Mouse (Mus musculus) heart, embryonic 13.5 days (tissue): ENCODE measurements around the gene Tedc1. TPM values are rescaled to one million over a fixed set of nuclear protein-coding genes. Genes with fewer than 3 reads are reported as not detected.

Experiments used
- ATAC-seq: fragments of 200-750 bp; cut with Nextera tagmentation; 2 replicates; pipeline ENCODE4 v1.8.0; 2017; ENCODE audit warnings: moderate TSS enrichment; ENCODE audit not compliant: insufficient number of reproducible peaks, low FRiP score, low TSS enrichment; ENCODE audit errors: extremely low read depth
- H3K27ac ChIP-seq: fragments of 300-500 bp; sonication (generic); replicated peaks from 2 replicates; pipeline ENCODE4 v1.5.1; 2015; ENCODE audit warnings: moderate library complexity, mild to moderate bottlenecking, inconsistent platforms
- H3K27me3 ChIP-seq: fragments of 300-500 bp; sonication (generic); replicated peaks from 2 replicates; pipeline ENCODE4 v1.6.1; 2015; ENCODE audit warnings: mild to moderate bottlenecking, inconsistent platforms
- H3K36me3 ChIP-seq: fragments of 300-500 bp; sonication (generic); 2 replicates; pipeline ENCODE4 v1.6.1; 2015; ENCODE audit warnings: mild to moderate bottlenecking, inconsistent platforms
- H3K4me1 ChIP-seq: fragments of 300-500 bp; sonication (generic); 2 replicates; pipeline ENCODE4 v1.6.1; 2015; ENCODE audit warnings: inconsistent platforms
- H3K4me2 ChIP-seq: fragments of 300-500 bp; sonication (generic); 2 replicates; pipeline ENCODE4 v1.6.1; 2015; ENCODE audit warnings: inconsistent platforms, mild to moderate bottlenecking, moderate library complexity
- H3K4me3 ChIP-seq: fragments of 300-500 bp; sonication (generic); 2 replicates; pipeline ENCODE4 v1.5.1; 2015; ENCODE audit warnings: moderate library complexity, mild to moderate bottlenecking, inconsistent platforms
- H3K9ac ChIP-seq: fragments of 300-500 bp; sonication (generic); 2 replicates; pipeline ENCODE4 v1.6.1; 2015; ENCODE audit warnings: inconsistent platforms, mild to moderate bottlenecking, moderate library complexity
- H3K9me3 ChIP-seq: fragments of 300-500 bp; sonication (generic); 2 replicates; pipeline ENCODE4 v1.6.1; 2016; ENCODE audit warnings: inconsistent platforms
- WGBS: fragments of 180-500 bp; shearing (Covaris S2); methylation state at CpG from one replicate; pipeline ENCODE4 v1.1.7; 2015; ENCODE audit warnings: mixed read lengths; 5-methylcytosine and 5-hydroxymethylcytosine counted together
- polyA plus RNA-seq: library from polyadenylated mRNA; unstranded; fragments of >200 nt; fragmentation: Nextera tagmentation; extraction: Ambion mirVana; gene quantifications from 2 replicates; pipeline ENCODE4 v1.2.1, GENCODE M21; 2015

Gene Tedc1
- 20.6 and 21.8 TPM in 2 replicates for polyA plus RNA-seq

DNA sequence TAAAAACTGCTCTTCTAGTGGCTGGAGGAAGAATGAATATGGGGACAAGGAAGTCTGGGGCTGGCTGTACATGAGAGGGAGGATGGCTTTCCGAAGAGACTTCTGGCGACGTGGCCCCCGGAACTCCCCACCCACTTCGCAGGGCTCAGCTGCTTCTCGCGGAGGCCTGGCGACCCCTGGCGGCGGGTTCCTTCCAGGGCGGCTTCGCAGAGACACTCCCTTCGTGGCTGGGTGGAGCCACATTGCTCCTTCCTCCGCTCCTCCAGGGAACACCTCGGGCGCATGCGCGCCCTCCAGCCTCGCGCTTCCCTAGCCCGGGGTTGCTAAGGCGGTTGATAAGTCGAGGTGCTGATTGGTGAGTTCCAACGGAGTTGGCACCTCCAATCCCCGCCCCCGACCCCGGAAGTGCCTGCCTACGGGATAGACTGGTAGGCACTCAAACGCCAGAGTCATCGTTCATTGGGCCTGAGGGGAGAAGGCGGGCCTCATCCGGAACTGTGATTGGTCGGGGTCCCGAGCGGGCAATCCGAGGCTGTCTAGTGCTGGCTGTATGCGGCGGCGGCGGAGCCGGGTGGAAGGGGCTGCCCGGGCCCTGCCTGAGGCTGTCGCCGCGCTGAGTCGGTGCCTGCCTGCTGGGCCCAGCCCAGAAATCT lies at the start of gene Tedc1:
Gene Tedc1, plus strand, starts transcription at position 535 of the 653 bp plus-strand sequence.
- H3K27me3 ChIP-seq: no peaks in the 10 kb centered on the region
- peak; percentile 94 for ATAC-seq
- peaks cover 44% of the 10 kb centered on the region for H3K4me1 ChIP-seq
- H3K27ac ChIP-seq: peak within 1 kb of the TSS; percentile 88
- H3K4me3 ChIP-seq: peak within 1 kb of the TSS; percentile 72
- no peaks in the 10 kb centered on the region for H3K9me3 ChIP-seq
- whole genome bisulfite sequencing: under 1% methylated on average over 46 of the region's 46 CpGs
- H3K36me3 ChIP-seq: peaks cover 8% of the 10 kb centered on the region
- H3K4me2 ChIP-seq: peak within 1 kb of the TSS; percentile 92
- H3K9ac ChIP-seq: peak within 1 kb of the TSS; percentile 83

DNA sequence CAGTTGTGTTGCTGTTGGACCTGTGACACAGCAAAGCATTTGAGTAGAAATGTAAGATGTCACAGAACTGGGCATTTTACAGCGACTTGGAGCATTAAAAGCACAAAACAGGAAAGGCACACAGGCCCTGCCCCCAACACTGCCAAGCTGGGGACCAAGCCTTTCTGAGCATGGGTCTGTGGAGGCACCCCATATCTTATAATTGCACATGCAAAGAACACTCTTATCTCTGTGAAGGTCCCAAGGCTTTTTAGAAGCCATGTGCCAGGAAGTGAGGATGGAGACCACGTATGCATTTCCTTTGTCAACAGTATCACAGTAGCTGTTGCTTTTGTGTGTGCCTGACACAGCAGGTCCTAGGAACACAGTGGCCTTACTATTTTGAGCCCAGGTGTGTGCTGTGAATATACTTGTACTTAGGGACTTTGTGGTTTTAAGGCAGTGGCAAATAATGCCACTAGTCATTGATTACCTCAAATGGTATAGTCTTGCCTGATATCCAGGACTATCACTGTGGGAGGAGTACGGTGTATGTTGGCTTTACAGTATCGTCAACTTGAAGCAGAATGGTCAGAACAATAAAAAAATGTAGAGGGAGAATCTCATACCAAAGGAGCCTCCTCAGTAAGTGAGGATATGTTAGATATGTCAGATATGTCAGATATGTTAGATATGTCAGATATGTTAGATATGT lies 48.6 kb upstream of the Tedc1 start:
- peak overlapping the region; percentile 28; the same call in 1 of the 2 replicates for H3K27ac ChIP-seq
- H3K36me3 ChIP-seq: peaks cover 25% of the 10 kb centered on the region
- H3K4me2 ChIP-seq: no peak overlapping the region
- no peak for ATAC-seq
- peaks cover 65% of the 10 kb centered on the region for H3K4me1 ChIP-seq
- no peaks in the 10 kb centered on the region for H3K27me3 ChIP-seq
- H3K9me3 ChIP-seq: no peaks in the 10 kb centered on the region
- no peak overlapping the region for H3K4me3 ChIP-seq
- H3K9ac ChIP-seq: peak overlapping the region; percentile 10; the same call in 1 of the 2 replicates
- 60% methylated on average over 4 of the region's 4 CpGs for WGBS

DNA sequence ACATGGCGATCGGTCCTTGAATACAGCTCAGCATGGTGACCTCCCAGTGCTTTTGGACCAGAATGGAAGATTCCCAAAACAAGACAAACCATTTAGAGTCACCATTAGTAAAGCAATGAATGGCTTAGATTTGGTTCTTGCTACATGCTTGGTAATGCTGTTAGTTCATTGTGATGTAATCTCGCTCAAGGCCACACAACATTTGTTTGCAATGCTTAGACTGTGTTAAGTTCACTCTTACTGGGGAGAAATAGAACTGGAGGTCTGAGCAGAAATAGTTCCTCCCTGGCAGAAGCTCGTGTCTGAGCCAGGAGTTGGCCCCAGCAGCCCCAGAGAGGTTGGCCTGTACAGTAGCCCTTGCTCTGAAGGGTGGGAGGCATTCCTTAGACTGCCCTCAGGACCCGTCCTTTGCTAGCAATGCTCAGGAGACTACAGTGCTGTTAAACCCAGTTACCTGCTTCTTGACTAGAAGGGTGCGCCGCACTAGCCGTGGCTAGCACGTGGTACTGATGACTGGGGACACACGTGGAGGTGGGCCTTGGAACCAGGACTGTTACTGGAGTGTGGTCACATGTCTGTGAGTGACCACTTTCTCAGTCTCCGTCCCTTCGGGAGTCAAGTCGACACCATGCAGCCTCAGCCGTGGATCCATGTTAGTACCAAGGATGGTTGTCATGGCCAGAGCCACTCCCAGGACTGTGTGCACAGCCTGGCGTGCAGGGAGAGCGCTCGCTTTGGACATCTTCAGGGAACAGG lies 47.5 kb upstream of the Tedc1 start:
- peaks cover 36% of the 10 kb centered on the region for H3K36me3 ChIP-seq
- 0 out of 2 replicates have a peak overlapping the region, but pooled peaks have one; percentile 1 for H3K9ac ChIP-seq
- no peak overlapping the region for H3K4me3 ChIP-seq
- H3K4me1 ChIP-seq: peaks cover 53% of the 10 kb centered on the region
- ATAC-seq: no peak
- H3K9me3 ChIP-seq: no peaks in the 10 kb centered on the region
- no peak overlapping the region for H3K4me2 ChIP-seq
- 81% methylated on average over 17 of the region's 17 CpGs for WGBS
- no peak overlapping the region for H3K27ac ChIP-seq
- H3K27me3 ChIP-seq: no peaks in the 10 kb centered on the region

DNA sequence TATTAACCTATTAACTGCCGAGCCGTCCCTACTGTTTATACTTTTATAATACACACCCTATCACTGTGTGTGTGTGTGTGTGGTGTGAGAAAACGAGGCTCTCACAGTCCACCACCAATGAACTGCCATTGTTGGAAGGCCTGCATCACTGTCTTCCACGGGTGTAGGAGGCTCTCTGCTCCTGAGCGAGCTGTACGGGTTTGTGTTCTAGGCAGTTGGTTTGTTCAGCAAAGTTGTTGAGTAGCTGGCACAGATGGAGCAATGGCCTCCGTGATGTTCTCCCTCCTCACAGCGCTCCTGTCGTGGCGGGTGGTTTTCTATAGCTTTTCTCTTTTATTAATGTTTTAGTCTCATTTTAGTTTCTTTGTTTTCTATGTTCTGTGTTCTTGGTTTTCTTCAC lies 46.4 kb upstream of the Tedc1 start:
- H3K27ac ChIP-seq: no peak overlapping the region
- peaks cover 42% of the 10 kb centered on the region for H3K36me3 ChIP-seq
- peaks cover 43% of the 10 kb centered on the region for H3K4me1 ChIP-seq
- no peaks in the 10 kb centered on the region for H3K27me3 ChIP-seq
- ATAC-seq: no peak
- 88% methylated on average over 10 of the region's 10 CpGs for WGBS
- H3K4me3 ChIP-seq: no peak overlapping the region
- no peaks in the 10 kb centered on the region for H3K9me3 ChIP-seq
- H3K9ac ChIP-seq: no peak overlapping the region
- H3K4me2 ChIP-seq: no peak overlapping the region

DNA sequence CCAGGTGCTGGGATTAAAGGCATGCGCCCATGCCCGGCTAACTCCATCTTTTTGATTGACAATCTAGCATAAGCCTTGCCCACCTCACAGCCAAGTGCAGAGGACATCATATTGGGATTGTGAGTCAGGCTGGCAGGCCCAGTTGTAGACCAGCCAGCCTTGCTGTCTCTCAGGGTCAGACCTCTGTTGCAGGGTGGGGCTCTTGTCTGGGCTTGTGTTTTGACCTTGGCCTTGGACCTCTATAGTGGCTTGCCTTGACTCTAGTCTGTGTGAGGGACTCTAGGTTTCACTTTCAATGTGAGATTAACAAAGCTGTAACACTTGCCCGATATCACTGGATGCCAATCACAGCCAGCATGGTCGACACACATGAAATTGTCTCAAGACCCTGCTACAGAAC lies 42.1 kb upstream of the Tedc1 start:
- Histone ChIP-seq H3K4me2 (no peak overlapping the region), H3K27ac (no peak overlapping the region), H3K36me3 (peaks cover 70% of the 10 kb centered on the region), H3K9ac (no peak overlapping the region), H3K9me3 (no peaks in the 10 kb centered on the region), H3K27me3 (no peaks in the 10 kb centered on the region), H3K4me3 (no peak overlapping the region), H3K4me1 (peaks cover 12% of the 10 kb centered on the region)
- 81% methylated on average over 4 of the region's 4 CpGs for WGBS
- no peak for ATAC-seq

DNA sequence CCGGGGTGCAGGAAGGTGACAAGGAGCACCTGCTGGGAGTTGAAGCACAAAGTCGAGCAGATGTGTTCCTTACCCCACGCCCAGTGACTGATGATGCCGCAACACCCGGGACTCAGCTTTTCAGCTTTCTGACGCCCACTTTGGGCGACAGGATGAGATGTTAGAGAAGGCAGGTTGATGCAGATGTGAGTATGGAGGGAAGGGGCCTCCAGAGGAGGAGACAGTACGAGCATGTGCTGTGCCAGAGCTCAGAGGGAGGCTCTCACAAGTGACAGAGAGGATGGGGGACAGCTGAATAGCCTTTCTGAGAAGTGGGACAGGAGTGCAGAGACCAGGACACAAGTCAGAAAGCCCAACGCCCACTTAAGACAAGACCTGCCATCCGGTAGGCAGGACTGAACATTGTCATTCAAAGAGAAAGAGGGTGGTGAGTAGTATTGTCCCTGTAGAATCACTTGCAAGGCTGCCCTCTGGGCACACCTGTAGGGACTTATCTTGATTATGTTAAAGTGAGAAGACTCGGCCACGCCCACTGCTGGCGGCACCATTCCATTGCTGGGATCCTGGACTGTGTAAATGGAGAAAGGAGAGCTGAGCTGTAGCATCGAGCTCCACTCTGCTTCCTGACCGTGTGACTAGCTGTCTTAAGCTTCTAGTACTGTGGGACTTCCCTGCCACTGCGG lies 41.2 kb upstream of the Tedc1 start:
- no peak overlapping the region for H3K4me3 ChIP-seq
- no peak overlapping the region for H3K4me2 ChIP-seq
- 78% methylated on average over 16 of the region's 16 CpGs for WGBS
- H3K9me3 ChIP-seq: no peaks in the 10 kb centered on the region
- ATAC-seq: no peak
- no peak overlapping the region for H3K9ac ChIP-seq
- H3K36me3 ChIP-seq: peaks cover 74% of the 10 kb centered on the region
- no peaks in the 10 kb centered on the region for H3K27me3 ChIP-seq
- no peak overlapping the region for H3K27ac ChIP-seq
- H3K4me1 ChIP-seq: peaks cover 18% of the 10 kb centered on the region; the same call in 1 of the 2 replicates

DNA sequence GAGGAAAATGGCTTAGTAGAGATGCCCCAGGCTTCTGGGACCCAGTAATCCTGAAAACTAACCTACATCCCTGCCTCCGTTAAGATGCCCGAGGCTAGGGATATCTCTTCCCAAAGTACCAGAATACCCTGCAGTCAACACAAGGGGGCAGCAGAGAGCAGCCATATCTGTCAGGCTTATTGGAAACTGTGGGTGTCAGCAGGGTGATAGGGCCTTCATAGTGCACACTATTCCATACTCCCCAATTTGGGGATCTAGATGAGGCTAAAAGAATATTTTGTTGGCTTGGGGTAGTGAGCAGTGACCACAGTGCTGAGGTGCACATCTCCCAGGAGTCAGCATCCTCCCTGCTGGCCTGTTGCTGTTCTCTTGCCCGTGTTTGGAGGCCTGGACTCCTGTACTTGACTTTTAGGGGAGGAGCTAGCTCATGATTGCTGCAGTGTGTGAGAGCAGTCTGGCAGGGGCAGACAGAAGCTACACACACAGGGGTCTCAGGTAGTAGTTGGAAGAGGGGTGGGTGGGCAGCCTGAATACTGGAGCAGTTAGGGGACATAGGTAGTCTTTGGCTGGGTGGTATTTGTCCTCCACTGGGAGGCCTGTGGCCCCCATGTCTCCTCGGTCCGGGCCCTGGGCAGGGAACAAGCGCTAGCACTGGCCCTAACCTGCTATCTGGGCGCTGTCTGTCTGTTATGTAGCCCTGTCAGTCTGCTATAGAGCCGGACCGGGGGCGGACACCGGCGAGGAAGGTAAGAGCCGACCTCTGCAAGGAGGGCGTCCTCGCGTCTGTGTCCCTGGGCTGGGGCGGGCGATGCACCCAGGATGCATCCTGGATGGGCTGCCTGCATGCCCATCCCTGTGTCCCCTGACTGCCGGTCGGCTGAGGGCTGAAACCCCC lies 36.5 kb upstream of the Tedc1 start:
- Histone ChIP-seq H3K36me3 (peaks cover 92% of the 10 kb centered on the region), H3K4me1 (peaks cover 20% of the 10 kb centered on the region), H3K9ac (peak overlapping the region; percentile 41), H3K4me2 (no peak overlapping the region), H3K9me3 (no peaks in the 10 kb centered on the region), H3K27ac (0 out of 2 replicates have a peak overlapping the region, but pooled peaks have one; percentile 9), H3K4me3 (no peak overlapping the region), H3K27me3 (no peaks in the 10 kb centered on the region)
- no peak for ATAC-seq
- WGBS: 79% methylated on average over 20 of the region's 20 CpGs

DNA sequence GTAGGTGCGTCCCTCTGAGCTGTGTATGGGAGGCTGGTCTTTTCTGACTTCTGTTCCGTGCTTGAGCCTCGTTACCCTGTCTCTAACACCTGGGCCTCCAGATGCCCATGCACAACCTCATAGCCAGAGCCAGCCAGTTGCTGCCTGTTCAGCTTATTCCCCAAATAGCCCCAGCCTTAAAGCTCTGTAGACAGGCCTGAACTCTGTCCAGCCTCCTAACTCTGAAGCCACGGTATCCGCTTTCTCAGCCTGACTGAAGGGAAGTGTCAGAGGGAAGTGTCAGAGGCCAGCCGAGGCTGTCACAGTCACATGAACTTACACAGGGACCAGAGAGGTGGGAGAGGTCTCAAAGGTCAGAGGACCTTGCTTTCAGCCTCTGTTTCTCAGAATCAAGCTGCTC lies 31.5 kb upstream of the Tedc1 start:
- ATAC-seq: no peak
- 66% methylated on average over 6 of the region's 6 CpGs for WGBS
- Histone ChIP-seq H3K36me3 (peaks cover 100% of the 10 kb centered on the region), H3K27me3 (no peaks in the 10 kb centered on the region), H3K4me2 (no peak overlapping the region), H3K4me3 (no peak overlapping the region), H3K27ac (peak overlapping the region; percentile 34; the same call in 1 of the 2 replicates), H3K9ac (peak overlapping the region; percentile 33; the same call in 1 of the 2 replicates), H3K9me3 (no peaks in the 10 kb centered on the region), H3K4me1 (peaks cover 16% of the 10 kb centered on the region)

DNA sequence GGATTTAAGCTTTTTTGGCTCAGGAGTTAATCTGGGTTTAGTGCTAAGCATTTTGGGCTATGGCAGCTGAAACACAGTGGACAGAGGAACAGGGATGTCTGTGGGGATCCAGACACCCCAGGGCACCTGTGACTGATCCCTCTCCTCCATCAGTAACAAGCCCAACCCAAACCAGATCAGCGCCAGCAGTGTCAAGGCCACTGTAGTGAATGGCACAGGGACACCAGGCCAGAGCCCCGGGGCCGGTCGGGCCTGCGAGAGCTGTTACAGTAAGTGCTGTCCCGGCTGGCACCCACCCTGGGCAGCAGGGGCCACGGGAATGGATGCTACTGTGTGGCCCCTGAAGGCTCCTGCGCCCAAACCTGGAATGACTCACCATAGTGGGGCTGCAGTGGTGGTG lies 25.5 kb upstream of the Tedc1 start:
- ATAC-seq: no peak
- 95% methylated on average over 8 of the region's 8 CpGs for WGBS

DNA sequence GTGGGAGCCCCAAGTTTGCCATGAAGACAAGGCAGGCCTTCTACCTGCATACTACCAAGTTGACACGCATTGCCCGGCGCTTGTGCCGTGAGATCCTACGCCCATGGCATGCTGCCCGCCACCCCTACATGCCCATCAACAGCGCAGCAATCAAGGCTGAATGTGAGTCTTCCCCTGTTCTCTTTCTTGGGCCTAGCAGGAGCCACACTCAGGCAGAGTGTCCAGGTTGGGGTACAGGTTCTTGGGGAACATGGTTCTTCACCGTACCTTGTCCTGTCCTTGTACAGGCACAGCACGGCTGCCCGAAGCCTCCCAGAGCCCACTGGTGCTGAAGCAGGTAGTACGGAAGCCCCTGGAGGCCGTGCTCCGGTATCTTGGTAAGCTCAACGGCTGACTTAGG lies 24.6 kb upstream of the Tedc1 start:
- Histone ChIP-seq H3K27ac (peak overlapping the region; percentile 97), H3K36me3 (peaks cover 98% of the 10 kb centered on the region), H3K27me3 (no peaks in the 10 kb centered on the region), H3K4me2 (no peak overlapping the region), H3K9me3 (no peaks in the 10 kb centered on the region), H3K9ac (peak overlapping the region; percentile 24; the same call in 1 of the 2 replicates), H3K4me1 (peaks cover 53% of the 10 kb centered on the region), H3K4me3 (no peak overlapping the region)
- ATAC-seq: no peak
- WGBS: 93% methylated on average over 14 of the region's 14 CpGs

More for the DNA sequence above, 25.5 kb upstream of the Tedc1 start:
- Histone ChIP-seq H3K36me3 (peaks cover 98% of the 10 kb centered on the region), H3K4me1 (peaks cover 44% of the 10 kb centered on the region), H3K27ac (no peak overlapping the region), H3K9me3 (no peaks in the 10 kb centered on the region), H3K4me2 (no peak overlapping the region), H3K9ac (no peak overlapping the region), H3K27me3 (no peaks in the 10 kb centered on the region), H3K4me3 (no peak overlapping the region)
